Mouse (Mus musculus) brain, embryonic 18.5 days (tissue): ENCODE measurements at regions not wholly inside any gene's neighbourhood (a gene's known extent, or its start where the extent isn't known, plus 50 kb on each side); places are given as distances from the start of the nearest gene placed in this dataset.

Experiments
- DNase-seq: peaks from one replicate; pipeline ENCODE4 v3.0.0-alpha.2; 2012; ENCODE audit warnings: low read depth, low spot score

- no peak for DNase-seq
Measured at GRCm38 (mm10) chr13:110580570-110580969, 185.7 kb downstream of the Plk2 start.

- DNase-seq: no peak
Measured at GRCm38 (mm10) chr13:110584765-110585164, 189.9 kb downstream of the Plk2 start.

- DNase-seq: no peak
Measured at GRCm38 (mm10) chr13:110594630-110595029, 199.8 kb downstream of the Plk2 start.

- no peak for DNase-seq
Measured at GRCm38 (mm10) chr13:110599666-110600065, 204.8 kb downstream of the Plk2 start.

GRCm38 (mm10) chr13:110600377-110600776 lies 205.5 kb downstream of the Plk2 start:
- DNase-seq: no peak

GRCm38 (mm10) chr13:110601352-110601751 lies 206.5 kb downstream of the Plk2 start:
- DNase-seq: no peak

- DNase-seq: no peak
Measured at GRCm38 (mm10) chr13:110601840-110602239, 207.0 kb downstream of the Plk2 start.

- no peak for DNase-seq
Measured at GRCm38 (mm10) chr13:110602894-110603293, 208.0 kb downstream of the Plk2 start.

GRCm38 (mm10) chr13:110619010-110619409 lies 224.2 kb downstream of the Plk2 start:
- no peak for DNase-seq

- DNase-seq: no peak
Measured at GRCm38 (mm10) chr13:110627136-110627535, 232.3 kb downstream of the Plk2 start.

GRCm38 (mm10) chr13:110627732-110628131 lies 232.9 kb downstream of the Plk2 start:
- DNase-seq: no peak

- no peak for DNase-seq
Measured at GRCm38 (mm10) chr13:110628201-110628600, 233.4 kb downstream of the Plk2 start.

GRCm38 (mm10) chr13:110633261-110633781 lies 238.5 kb downstream of the Plk2 start:
- no peak for DNase-seq

- DNase-seq: no peak
Measured at GRCm38 (mm10) chr13:110633899-110634298, 239.1 kb downstream of the Plk2 start.

GRCm38 (mm10) chr13:110642792-110643191 lies 247.9 kb downstream of the Plk2 start:
- DNase-seq: no peak

- no peak for DNase-seq
Measured at GRCm38 (mm10) chr13:110643198-110643896, 248.5 kb downstream of the Plk2 start.

- DNase-seq: no peak
Measured at GRCm38 (mm10) chr13:110643897-110644213, 249.0 kb downstream of the Plk2 start.

GRCm38 (mm10) chr13:110649378-110649777 lies 254.5 kb downstream of the Plk2 start:
- DNase-seq: no peak

GRCm38 (mm10) chr13:110649870-110650497 lies 255.1 kb downstream of the Plk2 start:
- DNase-seq: peak; percentile 83

GRCm38 (mm10) chr13:110652201-110652600 lies 257.4 kb downstream of the Plk2 start:
- no peak for DNase-seq

- DNase-seq: no peak
Measured at GRCm38 (mm10) chr13:110665073-110665800, 270.4 kb downstream of the Plk2 start.

- DNase-seq: no peak
Measured at GRCm38 (mm10) chr13:110667276-110667956, 272.6 kb downstream of the Plk2 start.
